Mouse (Mus musculus) embryonic facial prominence, embryonic 12.5 days (tissue): ENCODE measurements at regions not wholly inside any gene's neighbourhood (a gene's known extent, or its start where the extent isn't known, plus 50 kb on each side); places are given as distances from the start of the nearest gene placed in this dataset.
"Not testable (repeated sequence)": the region's sequence is repeated elsewhere in the genome, so short reads cannot be mapped to it uniquely, and the experiment has no call there.

Experiments
- ATAC-seq: fragments of 200-750 bp; cut with Nextera tagmentation; 2 replicates; pipeline ENCODE4 v1.8.0; 2017; ENCODE audit not compliant: insufficient number of reproducible peaks, insufficient read depth, low FRiP score, low TSS enrichment
- H3K27ac ChIP-seq: fragments of 300-500 bp; sonication (generic); 2 replicates; pipeline ENCODE4 v1.5.1; 2016; ENCODE audit warnings: mild to moderate bottlenecking
- H3K27me3 ChIP-seq: fragments of 300-500 bp; sonication (generic); 2 replicates; pipeline ENCODE4 v1.6.1; 2016; ENCODE audit warnings: mild to moderate bottlenecking, moderate library complexity
- H3K36me3 ChIP-seq: fragments of 300-500 bp; sonication (generic); 2 replicates; pipeline ENCODE4 v1.6.1; 2016; ENCODE audit warnings: mild to moderate bottlenecking
- H3K4me1 ChIP-seq: fragments of 300-500 bp; sonication (generic); 2 replicates; pipeline ENCODE4 v1.6.1; 2016
- H3K4me2 ChIP-seq: fragments of 300-500 bp; sonication (generic); replicated peaks from 2 replicates; pipeline ENCODE4 v1.6.1; 2016; ENCODE audit warnings: mild to moderate bottlenecking, moderate library complexity
- H3K4me3 ChIP-seq: fragments of 300-500 bp; sonication (generic); 2 replicates; pipeline ENCODE4 v1.5.1; 2016; ENCODE audit warnings: mild to moderate bottlenecking
- H3K9ac ChIP-seq: fragments of 300-500 bp; sonication (generic); 2 replicates; pipeline ENCODE4 v1.6.1; 2016; ENCODE audit warnings: mild to moderate bottlenecking, moderate library complexity
- H3K9me3 ChIP-seq: fragments of 300-500 bp; sonication (generic); 2 replicates; pipeline ENCODE4 v1.6.1; 2016; ENCODE audit warnings: mild to moderate bottlenecking, moderate library complexity
- WGBS: fragments of 180-500 bp; shearing (Covaris S2); methylation state at CpG from one replicate; pipeline ENCODE4 v1.1.7; 2016; 5-methylcytosine and 5-hydroxymethylcytosine counted together

DNA sequence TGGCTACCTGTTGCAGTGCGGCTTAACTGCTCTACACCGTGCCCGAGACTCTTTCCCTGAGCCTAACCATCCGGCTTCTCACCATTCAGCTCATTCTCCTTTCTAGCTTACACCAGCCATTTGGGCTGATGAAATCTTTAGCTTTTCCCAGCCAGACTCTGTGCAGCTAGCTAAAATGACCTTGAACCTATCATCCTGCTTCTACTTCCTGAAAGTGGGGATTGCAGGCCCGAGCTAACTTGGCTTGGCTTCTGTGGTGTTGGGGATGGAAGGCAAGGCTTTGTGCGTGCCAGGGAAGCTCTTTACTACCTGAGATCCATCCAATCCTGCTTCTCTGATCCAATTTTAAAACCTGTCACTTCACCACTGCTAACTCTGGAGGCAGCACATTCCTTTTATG is 128.3 kb downstream of the Kcnrg start:
- H3K9me3 ChIP-seq, result no peaks in the 10 kb centered on the region
- no peaks in the 10 kb centered on the region for H3K27me3 ChIP-seq
- H3K4me2 ChIP-seq, result no peak overlapping the region
- no peak for ATAC-seq
- no peaks in the 10 kb centered on the region for H3K36me3 ChIP-seq
- H3K4me3 ChIP-seq, result no peak overlapping the region
- peaks cover 8% of the 10 kb centered on the region; the same call in 1 of the 2 replicates for H3K4me1 ChIP-seq
- no peak overlapping the region for H3K27ac ChIP-seq
- 65% methylated on average over 6 of the region's 6 CpGs for WGBS
- H3K9ac ChIP-seq, result no peak overlapping the region

DNA sequence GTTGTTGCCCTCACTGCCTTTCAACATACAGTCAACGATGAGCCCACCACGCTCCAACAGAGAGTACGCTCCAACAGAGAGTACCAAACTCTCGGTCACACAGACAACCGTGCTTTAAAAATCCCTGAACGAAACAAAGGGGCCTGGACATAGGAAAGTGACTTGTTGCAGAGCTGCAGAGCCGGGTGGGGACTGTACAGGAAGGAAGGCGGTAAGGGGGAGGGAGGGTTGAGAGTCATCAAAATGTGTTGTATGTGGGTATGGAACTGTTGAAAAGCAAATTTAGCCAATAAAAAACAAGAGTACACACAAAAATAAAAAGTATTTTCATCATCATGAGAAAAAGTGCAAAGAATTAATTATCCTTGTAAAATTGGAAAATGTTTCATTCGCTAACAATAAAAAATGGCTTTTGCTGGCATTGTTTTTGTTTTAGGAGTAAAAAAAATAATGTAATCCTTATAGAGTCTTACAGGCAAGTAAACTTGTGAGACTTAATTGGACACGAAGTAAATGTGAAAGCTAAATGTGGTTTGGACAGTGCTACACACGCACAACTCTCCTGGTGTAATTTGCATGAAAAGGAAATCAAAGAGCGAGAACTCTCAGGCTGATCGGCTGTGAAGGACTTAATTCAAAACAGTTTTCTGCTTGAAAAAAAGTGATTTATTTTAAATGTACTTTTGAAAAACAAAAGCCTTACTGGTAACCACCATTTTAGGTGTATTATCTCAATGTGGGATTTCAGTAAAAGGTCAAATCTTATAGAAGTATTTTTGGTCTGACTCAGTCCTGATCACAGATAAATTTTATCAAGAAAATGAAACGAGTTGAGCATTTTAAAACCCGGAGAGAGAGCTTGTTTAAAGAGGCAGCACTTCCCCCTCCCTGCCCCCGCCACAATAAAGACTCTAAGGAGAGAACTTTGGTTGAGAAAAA is 129.4 kb downstream of the Kcnrg start:
- no peak for ATAC-seq
- H3K4me2 ChIP-seq, result no peak overlapping the region; the same call in 1 of the 2 replicates
- WGBS, result 24% methylated on average over 16 of the region's 16 CpGs
- H3K27ac ChIP-seq, result 0 out of 2 replicates have a peak overlapping the region, but pooled peaks have one; percentile 50
- H3K36me3 ChIP-seq, result no peaks in the 10 kb centered on the region
- H3K27me3 ChIP-seq, result no peaks in the 10 kb centered on the region
- no peak overlapping the region for H3K4me3 ChIP-seq
- H3K9me3 ChIP-seq, result no peaks in the 10 kb centered on the region
- H3K9ac ChIP-seq, result no peak overlapping the region
- peaks cover 8% of the 10 kb centered on the region; the same call in 1 of the 2 replicates for H3K4me1 ChIP-seq

DNA sequence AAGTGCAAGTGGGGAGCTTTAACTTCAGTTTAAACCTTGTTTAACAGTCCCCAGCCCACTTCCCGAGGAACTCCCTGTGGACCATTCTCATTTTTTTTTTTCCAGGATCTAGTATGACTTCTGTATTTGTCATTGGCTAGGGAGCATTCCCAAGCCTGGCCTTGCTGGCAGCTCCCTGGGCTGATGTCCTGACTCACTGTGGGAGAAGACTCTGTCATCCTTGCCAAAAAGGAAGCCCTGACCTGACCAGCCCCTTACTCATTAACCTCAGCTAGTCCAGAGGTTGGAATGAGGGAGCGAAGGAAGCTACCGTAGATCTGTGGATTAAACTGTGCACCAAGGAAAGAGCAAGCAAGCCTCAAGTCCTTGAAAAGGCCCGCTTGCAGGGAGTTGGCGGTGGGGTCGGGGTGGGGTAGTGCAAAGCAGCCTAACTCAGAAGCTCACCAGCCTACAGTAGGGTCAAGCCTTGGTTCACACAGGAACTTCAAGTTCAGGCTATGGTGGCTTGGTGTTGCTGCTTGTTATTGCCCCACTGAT is 130.3 kb downstream of the Kcnrg start:
- no peak for ATAC-seq
- H3K27me3 ChIP-seq, result no peaks in the 10 kb centered on the region
- H3K4me3 ChIP-seq, result no peak overlapping the region
- no peak overlapping the region for H3K4me2 ChIP-seq
- WGBS, result 66% methylated on average over 6 of the region's 6 CpGs
- H3K4me1 ChIP-seq, result peaks cover 8% of the 10 kb centered on the region; the same call in 1 of the 2 replicates
- no peaks in the 10 kb centered on the region for H3K36me3 ChIP-seq
- no peaks in the 10 kb centered on the region for H3K9me3 ChIP-seq
- peak overlapping the region; percentile 41 for H3K27ac ChIP-seq
- H3K9ac ChIP-seq, result no peak overlapping the region

DNA sequence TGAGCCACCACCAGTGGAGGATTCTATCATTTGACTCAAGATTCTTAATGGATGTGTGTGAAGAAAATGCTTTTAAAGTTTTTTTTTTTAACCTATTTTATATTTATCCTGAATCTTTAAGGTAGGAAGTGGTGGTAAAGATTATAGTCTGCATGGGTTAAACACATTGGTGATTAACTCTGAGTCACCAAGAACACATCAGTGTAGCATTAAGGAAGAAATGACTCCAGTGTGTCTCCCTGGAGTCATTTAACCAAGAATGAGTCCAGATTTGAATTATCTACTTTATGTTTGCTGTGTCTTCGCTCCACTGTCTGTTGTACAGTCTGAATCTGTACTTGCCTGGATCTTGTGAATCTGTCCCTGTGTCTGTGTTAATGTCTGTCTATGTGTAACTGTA is 132.2 kb downstream of the Kcnrg start:
- H3K9ac ChIP-seq, result no peak overlapping the region
- 78% methylated on average over 1 of the region's 1 CpGs for WGBS
- ATAC-seq, result no peak
- H3K36me3 ChIP-seq, result no peaks in the 10 kb centered on the region
- no peaks in the 10 kb centered on the region for H3K9me3 ChIP-seq
- H3K4me3 ChIP-seq, result no peak overlapping the region
- no peak overlapping the region for H3K27ac ChIP-seq
- no peaks in the 10 kb centered on the region for H3K27me3 ChIP-seq
- no peak overlapping the region for H3K4me2 ChIP-seq
- peaks cover 8% of the 10 kb centered on the region; the same call in 1 of the 2 replicates for H3K4me1 ChIP-seq

DNA sequence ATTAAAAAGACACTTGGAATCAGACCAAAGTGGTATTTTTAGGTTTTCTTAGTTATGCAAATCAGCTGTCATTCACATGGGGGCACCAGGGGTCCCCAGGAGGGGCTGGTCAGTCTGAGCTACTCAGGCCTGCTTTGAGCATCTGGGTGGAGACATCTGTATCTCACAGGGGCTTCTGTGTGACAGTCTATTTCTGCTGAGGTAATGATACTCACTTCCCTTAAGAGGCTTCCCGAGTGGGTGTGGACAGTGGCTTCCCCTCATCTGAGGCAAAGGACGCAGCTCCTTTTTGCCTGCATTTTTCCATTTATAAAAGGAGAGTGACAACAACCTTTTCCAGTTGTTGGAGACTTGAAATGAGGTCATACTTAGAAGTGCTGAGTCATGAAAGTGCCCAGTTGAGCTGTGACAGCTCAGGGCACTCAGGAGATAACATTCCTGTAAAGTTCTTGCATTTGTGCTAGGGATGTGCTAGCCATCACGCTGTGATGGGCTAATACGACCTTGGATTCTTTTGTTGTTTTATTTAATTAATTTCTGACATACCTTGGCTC is 136.7 kb downstream of the Kcnrg start:
- Histone ChIP-seq H3K9ac (no peak overlapping the region), H3K4me3 (no peak overlapping the region), H3K36me3 (no peaks in the 10 kb centered on the region), H3K4me1 (no peaks in the 10 kb centered on the region), H3K27ac (no peak overlapping the region), H3K4me2 (no peak overlapping the region), H3K27me3 (no peaks in the 10 kb centered on the region), H3K9me3 (no peaks in the 10 kb centered on the region)
- no peak for ATAC-seq
- WGBS, result 47% methylated on average over 4 of the region's 4 CpGs

DNA sequence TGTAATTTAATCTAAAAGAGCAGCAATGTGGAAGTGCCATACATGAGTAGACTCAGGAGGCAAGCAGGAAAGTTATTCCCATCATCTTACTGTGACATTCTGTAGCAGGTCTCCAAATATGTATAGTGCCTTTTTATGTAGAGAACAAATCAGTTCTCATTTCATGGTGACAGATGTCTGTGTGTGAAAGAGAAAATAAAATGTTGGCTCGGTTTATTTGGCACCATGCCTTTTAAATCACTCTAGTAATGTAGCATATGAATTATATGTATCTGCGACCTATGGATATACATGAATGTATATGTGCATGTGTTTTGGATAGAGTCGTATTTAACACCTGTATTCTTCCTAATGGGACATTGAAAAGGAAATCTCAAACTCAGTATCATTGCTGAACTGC is 146.2 kb downstream of the Kcnrg start:
- Histone ChIP-seq H3K4me3 (no peak overlapping the region), H3K4me2 (no peak overlapping the region), H3K4me1 (peaks cover 9% of the 10 kb centered on the region), H3K27ac (no peak overlapping the region), H3K9ac (no peak overlapping the region), H3K36me3 (no peaks in the 10 kb centered on the region), H3K27me3 (no peaks in the 10 kb centered on the region), H3K9me3 (no peaks in the 10 kb centered on the region)
- WGBS, result 86% methylated on average over 3 of the region's 3 CpGs
- ATAC-seq, result no peak

DNA sequence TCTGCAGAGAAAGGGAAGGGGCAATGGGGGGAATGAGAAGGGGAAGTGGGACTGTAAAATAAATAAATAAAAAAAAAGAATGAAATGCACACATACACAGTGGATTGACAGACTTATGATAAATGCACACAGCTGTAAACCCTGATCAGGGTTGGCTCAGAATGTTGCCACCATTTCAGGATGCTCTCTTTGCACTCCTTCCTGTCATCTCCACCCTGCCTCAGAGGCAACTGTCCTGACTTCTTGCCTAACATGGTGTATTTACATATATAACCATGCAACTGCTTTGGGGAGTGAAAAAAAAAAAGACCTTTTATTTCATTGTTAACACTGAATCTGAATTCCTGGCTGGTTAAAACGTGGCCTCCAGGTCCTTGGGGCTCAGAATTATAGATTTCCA is 149.4 kb downstream of the Kcnrg start:
- H3K9ac ChIP-seq, result no peak overlapping the region
- no peak overlapping the region for H3K4me3 ChIP-seq
- H3K4me2 ChIP-seq, result no peak overlapping the region; the same call in 1 of the 2 replicates
- no peaks in the 10 kb centered on the region for H3K9me3 ChIP-seq
- no peaks in the 10 kb centered on the region for H3K36me3 ChIP-seq
- peaks cover 9% of the 10 kb centered on the region for H3K4me1 ChIP-seq
- no peak for ATAC-seq
- 18% methylated on average over 1 of the region's 1 CpGs for WGBS
- H3K27ac ChIP-seq, result no peak overlapping the region
- H3K27me3 ChIP-seq, result no peaks in the 10 kb centered on the region

DNA sequence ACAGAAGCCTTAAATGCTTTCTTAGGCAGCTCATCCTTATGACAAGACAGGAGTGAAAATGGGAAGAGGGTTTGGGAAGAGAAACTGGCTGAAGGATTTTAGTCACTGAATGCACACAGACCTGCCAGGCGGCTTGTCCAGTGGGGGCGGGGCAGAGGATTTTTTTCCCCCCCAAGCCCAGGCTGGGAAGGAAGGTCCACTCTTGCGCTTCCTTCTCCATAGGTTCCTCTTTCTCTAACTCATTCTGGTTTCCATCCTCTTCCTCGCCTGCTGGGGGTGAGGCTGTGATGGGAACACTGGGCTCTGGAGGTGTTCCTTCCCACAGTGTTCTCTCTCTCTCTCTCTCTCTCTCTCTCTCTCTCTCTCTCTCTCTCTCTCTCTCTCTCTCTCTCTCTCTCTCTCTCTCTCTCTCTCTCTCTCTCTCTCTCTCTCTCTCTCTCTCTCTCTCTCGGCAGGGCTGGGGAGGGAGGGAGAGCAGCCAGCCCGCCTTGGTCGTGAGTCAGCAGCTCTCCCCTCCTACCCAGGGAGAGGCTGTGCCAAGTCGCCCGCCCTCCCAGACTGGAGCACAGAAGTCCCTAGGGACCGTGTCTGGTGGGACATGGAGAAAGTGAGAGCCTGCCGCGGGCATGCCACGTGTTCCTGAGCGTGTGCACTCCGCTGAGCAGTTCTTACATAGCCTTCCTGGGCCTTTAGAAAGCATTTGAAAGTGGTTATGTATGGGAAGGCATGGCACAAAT is 150.0 kb downstream of the Kcnrg start:
- WGBS, result 4% methylated on average over 14 of the region's 15 CpGs
- peak overlapping the region; percentile 46; the same call in 1 of the 2 replicates for H3K27ac ChIP-seq
- 0 out of 2 replicates have a peak, but pooled peaks have one; percentile 72 for ATAC-seq

DNA sequence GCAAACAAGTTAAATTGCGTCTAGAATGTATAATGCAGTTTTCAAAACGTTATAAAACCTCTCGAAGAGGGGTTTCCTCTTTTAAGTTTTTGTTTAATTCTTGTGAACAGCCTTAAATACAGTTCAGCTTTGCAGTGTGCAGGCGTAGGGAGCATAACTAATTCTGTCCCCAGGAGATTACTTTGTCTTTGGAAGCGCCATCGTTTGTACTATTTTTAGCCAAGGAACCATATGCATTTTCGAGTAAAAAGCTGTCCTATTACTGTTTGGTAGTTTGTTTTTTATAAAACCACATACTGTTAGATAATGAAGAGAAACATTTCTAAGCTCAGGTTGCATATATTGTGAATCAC is 150.5 kb downstream of the Kcnrg start:
- 0 out of 2 replicates have a peak overlapping the region, but pooled peaks have one; percentile 14 for H3K4me3 ChIP-seq
- no peaks in the 10 kb centered on the region for H3K9me3 ChIP-seq
- no peaks in the 10 kb centered on the region for H3K36me3 ChIP-seq
- H3K27ac ChIP-seq, result peak overlapping the region; percentile 46; the same call in 1 of the 2 replicates
- H3K4me2 ChIP-seq, result peak overlapping the region; percentile 47
- ATAC-seq, result no peak
- H3K27me3 ChIP-seq, result no peaks in the 10 kb centered on the region
- H3K4me1 ChIP-seq, result peaks cover 9% of the 10 kb centered on the region
- WGBS, result 18% methylated on average over 7 of the region's 7 CpGs
- H3K9ac ChIP-seq, result no peak overlapping the region

More for the DNA sequence above, 150.0 kb downstream of the Kcnrg start:
- Histone ChIP-seq H3K4me3 (peak overlapping the region; percentile 14; the same call in 1 of the 2 replicates), H3K9me3 (no peaks in the 10 kb centered on the region), H3K4me2 (peak overlapping the region; percentile 47), H3K27me3 (no peaks in the 10 kb centered on the region), H3K4me1 (peaks cover 9% of the 10 kb centered on the region), H3K9ac (no peak overlapping the region), H3K36me3 (no peaks in the 10 kb centered on the region)

DNA sequence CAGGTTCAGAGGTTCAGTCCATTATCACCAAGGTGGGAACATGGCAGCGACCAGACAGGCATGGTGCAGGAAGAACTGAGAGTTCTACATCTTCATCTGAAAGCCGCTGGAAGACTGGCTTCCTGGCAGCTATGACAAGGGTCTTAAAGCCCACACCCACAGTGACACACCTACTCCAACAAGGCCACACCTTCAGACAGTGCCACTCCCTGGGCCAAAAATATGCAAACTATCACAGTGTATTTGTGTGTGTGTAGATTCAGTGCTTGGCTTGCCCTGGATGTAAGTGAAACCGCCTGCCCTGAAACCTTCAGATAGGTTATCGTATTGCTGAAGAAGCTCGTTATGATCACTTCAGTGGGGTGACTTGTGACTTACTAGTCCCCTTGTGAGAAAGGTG is 151.3 kb downstream of the Kcnrg start:
- no peaks in the 10 kb centered on the region for H3K9me3 ChIP-seq
- H3K4me3 ChIP-seq, result no peak overlapping the region
- no peak for ATAC-seq
- WGBS, result 84% methylated on average over 5 of the region's 5 CpGs
- no peak overlapping the region for H3K27ac ChIP-seq
- no peak overlapping the region for H3K9ac ChIP-seq
- H3K36me3 ChIP-seq, result no peaks in the 10 kb centered on the region
- H3K27me3 ChIP-seq, result no peaks in the 10 kb centered on the region
- H3K4me1 ChIP-seq, result peaks cover 9% of the 10 kb centered on the region
- H3K4me2 ChIP-seq, result no peak overlapping the region

DNA sequence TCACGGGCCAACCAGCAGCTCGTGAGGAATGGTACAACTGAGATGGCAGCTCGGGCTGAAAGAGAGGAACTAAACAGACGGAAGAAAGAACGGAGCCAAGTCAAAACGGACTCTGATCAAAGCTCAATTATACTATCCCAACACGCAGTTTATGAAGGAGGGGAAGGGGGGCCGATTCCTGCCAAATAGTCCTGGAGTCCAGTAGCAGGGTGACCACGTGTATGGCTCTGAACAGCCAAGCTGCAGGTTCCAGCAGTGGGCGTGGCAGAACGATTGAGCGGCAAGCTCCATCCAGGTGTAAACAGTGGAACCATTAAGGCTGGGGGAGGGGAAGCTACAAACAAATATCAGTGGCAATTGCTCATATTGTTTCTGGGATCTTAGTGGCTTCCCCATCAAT is 152.9 kb downstream of the Kcnrg start:
- H3K27ac ChIP-seq, H3K4me2 ChIP-seq, H3K4me1 ChIP-seq, H3K27me3 ChIP-seq, H3K9ac ChIP-seq, ATAC-seq, H3K9me3 ChIP-seq, H3K36me3 ChIP-seq, H3K4me3 ChIP-seq: not testable (repeated sequence)
- WGBS, result 78% methylated on average over 12 of the region's 12 CpGs
